27 mouse cellular contexts compared by ENCODE assay signal in the genomic region with DNA sequence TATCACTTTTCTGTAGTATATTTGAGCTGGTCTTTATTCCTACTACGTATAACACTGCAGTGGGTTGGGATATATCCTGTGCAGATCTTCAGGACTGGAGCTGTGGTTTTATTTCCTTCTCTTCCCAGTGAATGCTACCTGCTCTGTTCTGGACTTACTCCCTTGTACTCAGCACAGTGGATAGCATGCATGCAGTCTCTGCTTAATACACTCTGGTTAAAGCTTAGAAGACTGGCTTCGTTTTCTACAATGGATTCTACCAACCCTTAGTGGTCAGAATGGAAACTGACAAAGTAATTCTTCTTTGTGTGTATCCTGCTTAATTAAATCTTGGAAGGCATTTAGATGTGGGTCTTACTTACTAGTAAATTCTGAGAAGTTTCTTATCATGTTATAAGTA.
DNase-seq lines count a peak whose midpoint lies in the region; ATAC-seq and TF ChIP-seq lines count a peak whose summit lies in the region.
"Had no signal": no experiment of that assay in that cellular context is flagged by ENCODE, and none has a peak within 500 bp of the region (broad histone marks: within the 10 kb centered on the region; RNA-seq: fewer than 3 reads in every experiment).

No protein-coding gene starts in this region.

- DNase-seq in forebrain, embryonic 11.5 days (ENCODE audit: low spot score): no peak
- DNase-seq in forebrain, postnatal 0 days: no peak
- no peak for DNase-seq in midbrain, postnatal 0 days (ENCODE audit: low spot score)
- DNase-seq in adrenal gland, postnatal 25 days: no peak
- DNase-seq: adrenal gland, adult 8-10 months; adrenal gland, postnatal 36 days; cerebellum, adult 11 months; cerebellum, adult 2 months; cerebellum, adult 9-11 months; cerebellum, postnatal 25 days; gastrocnemius, adult 2 months; gastrocnemius, postnatal 14 days; heart, adult 18-20 months; heart, postnatal 10 days; heart, postnatal 36 days; kidney, adult 11 months had no signal

- no peak overlapping the region for H3K27ac ChIP-seq in forebrain, embryonic 11.5 days (ENCODE audit: low read depth, low read length)
- no peak overlapping the region for H3K27ac ChIP-seq in forebrain, postnatal 0 days (ENCODE audit: low read depth, low read length)
- no peak overlapping the region for H3K27ac ChIP-seq in midbrain, postnatal 0 days (ENCODE audit: low read depth, low read length)
- no peak overlapping the region for H3K27ac ChIP-seq in midbrain, embryonic 16.5 days (ENCODE audit: low read length)
- H3K27ac ChIP-seq in forebrain, embryonic 15.5 days (replicated peaks): no peak overlapping the region
- H3K27ac ChIP-seq: embryonic facial prominence, embryonic 12.5 days; embryonic facial prominence, embryonic 15.5 days; gastrocnemius, adult 2 months; heart, embryonic 15.5 days; hindbrain, embryonic 10.5 days; hindbrain, embryonic 13.5 days; intestine, embryonic 15.5 days had no signal

- no peaks in the 10 kb centered on the region for H3K9me3 ChIP-seq in forebrain, embryonic 11.5 days (ENCODE audit: control insufficient read depth, low read length)
- H3K9me3 ChIP-seq in forebrain, postnatal 0 days (ENCODE audit: low read length): no peaks in the 10 kb centered on the region
- H3K9me3 ChIP-seq in midbrain, postnatal 0 days (ENCODE audit: low read length): no peaks in the 10 kb centered on the region
- H3K9me3 ChIP-seq in midbrain, embryonic 16.5 days (replicated peaks; ENCODE audit: control insufficient read depth, low read length, poor library complexity, severe bottlenecking): no peaks in the 10 kb centered on the region
- H3K9me3 ChIP-seq in forebrain, embryonic 15.5 days: no peaks in the 10 kb centered on the region
- H3K9me3 ChIP-seq: embryonic facial prominence, embryonic 12.5 days; embryonic facial prominence, embryonic 15.5 days; heart, embryonic 12.5 days; heart, embryonic 15.5 days; hindbrain, embryonic 10.5 days; hindbrain, embryonic 13.5 days; intestine, embryonic 15.5 days had no signal

- H3K36me3 ChIP-seq in forebrain, embryonic 11.5 days (ENCODE audit: control insufficient read depth, insufficient read depth, low read length): no peaks in the 10 kb centered on the region
- no peaks in the 10 kb centered on the region for H3K36me3 ChIP-seq in forebrain, postnatal 0 days (ENCODE audit: insufficient read depth)
- no peaks in the 10 kb centered on the region for H3K36me3 ChIP-seq in midbrain, postnatal 0 days (ENCODE audit: insufficient read depth, low read length)
- no peaks in the 10 kb centered on the region for H3K36me3 ChIP-seq in midbrain, embryonic 16.5 days (ENCODE audit: control insufficient read depth, insufficient read depth, low read length)
- no peaks in the 10 kb centered on the region for H3K36me3 ChIP-seq in forebrain, embryonic 15.5 days
- H3K36me3 ChIP-seq: embryonic facial prominence, embryonic 12.5 days; embryonic facial prominence, embryonic 15.5 days; heart, embryonic 12.5 days; heart, embryonic 15.5 days; hindbrain, embryonic 10.5 days; hindbrain, embryonic 13.5 days; intestine, embryonic 15.5 days had no signal

- H3K27me3 ChIP-seq in forebrain, embryonic 11.5 days (ENCODE audit: control insufficient read depth, insufficient read depth, low read length): no peaks in the 10 kb centered on the region
- H3K27me3 ChIP-seq in forebrain, postnatal 0 days (ENCODE audit: insufficient read depth, low read length): no peaks in the 10 kb centered on the region
- no peaks in the 10 kb centered on the region for H3K27me3 ChIP-seq in midbrain, postnatal 0 days (ENCODE audit: insufficient read depth, low read length)
- H3K27me3 ChIP-seq in midbrain, embryonic 16.5 days (ENCODE audit: control insufficient read depth, insufficient read depth, low read depth, low read length): no peaks in the 10 kb centered on the region
- H3K27me3 ChIP-seq in forebrain, embryonic 15.5 days: no peaks in the 10 kb centered on the region
- H3K27me3 ChIP-seq: embryonic facial prominence, embryonic 12.5 days; embryonic facial prominence, embryonic 15.5 days; heart, embryonic 12.5 days; heart, embryonic 15.5 days; hindbrain, embryonic 13.5 days; intestine, embryonic 15.5 days had no signal

- 0 out of 2 replicates have a peak, but pooled peaks have one; percentile 14 for ATAC-seq in forebrain, embryonic 11.5 days (replicated peaks; ENCODE audit: low FRiP score)
- ATAC-seq in forebrain, postnatal 0 days: no peak
- ATAC-seq in midbrain, postnatal 0 days (ENCODE audit: low FRiP score): peak; percentile 13; the same call in 1 of the 2 replicates
- no peak for ATAC-seq in midbrain, embryonic 16.5 days
- peak; percentile 41; the same call in 1 of the 2 replicates for ATAC-seq in forebrain, embryonic 15.5 days (replicated peaks)
- ATAC-seq: activated CD4-positive, CD25-positive, alpha-beta regulatory T cell, adult 4 months; hindbrain, embryonic 16.5 days; intestine, embryonic 15.5 days had no signal

- 62% methylated on average over 2 of the region's 2 CpGs for WGBS in forebrain, embryonic 11.5 days
- 42% methylated on average over 2 of the region's 2 CpGs for WGBS in forebrain, postnatal 0 days
- 72% methylated on average over 2 of the region's 2 CpGs for WGBS in midbrain, postnatal 0 days
- WGBS in midbrain, embryonic 16.5 days: 83% methylated on average over 2 of the region's 2 CpGs
- 47% methylated on average over 2 of the region's 2 CpGs for WGBS in forebrain, embryonic 15.5 days

- no peaks in the 10 kb centered on the region for H3K4me1 ChIP-seq in forebrain, embryonic 11.5 days (replicated peaks; ENCODE audit: control insufficient read depth, insufficient read depth, low read length)
- H3K4me1 ChIP-seq in forebrain, postnatal 0 days (ENCODE audit: insufficient read depth): no peaks in the 10 kb centered on the region
- no peaks in the 10 kb centered on the region for H3K4me1 ChIP-seq in midbrain, postnatal 0 days (ENCODE audit: insufficient read depth, low read length)
- no peaks in the 10 kb centered on the region; the same call in 1 of the 2 replicates for H3K4me1 ChIP-seq in midbrain, embryonic 16.5 days (ENCODE audit: control insufficient read depth, insufficient read depth, low read length)
- H3K4me1 ChIP-seq in forebrain, embryonic 15.5 days: peaks cover 14% of the 10 kb centered on the region
- H3K4me1 ChIP-seq: embryonic facial prominence, embryonic 12.5 days; embryonic facial prominence, embryonic 15.5 days; heart, embryonic 12.5 days; heart, embryonic 15.5 days; intestine, embryonic 15.5 days had no signal

- no peak for TF ChIP-seq CTCF in forebrain, postnatal 0 days (IDR thresholded peaks at IDR 0.05; ENCODE audit: low read depth)
- TF ChIP-seq CTCF in midbrain, postnatal 0 days (IDR thresholded peaks at IDR 0.05): no peak

- no peak overlapping the region for H3K4me3 ChIP-seq in forebrain, embryonic 11.5 days (ENCODE audit: low read depth, low read length)
- H3K4me3 ChIP-seq in forebrain, postnatal 0 days (ENCODE audit: low read depth, low read length): no peak overlapping the region
- no peak overlapping the region for H3K4me3 ChIP-seq in midbrain, postnatal 0 days (ENCODE audit: low read depth, low read length)
- no peak overlapping the region for H3K4me3 ChIP-seq in midbrain, embryonic 16.5 days (ENCODE audit: low read depth, low read length)
- H3K4me3 ChIP-seq in forebrain, embryonic 15.5 days: no peak overlapping the region
- H3K4me3 ChIP-seq: embryonic facial prominence, embryonic 12.5 days; embryonic facial prominence, embryonic 15.5 days; gastrocnemius, adult 2 months; heart, embryonic 12.5 days; heart, embryonic 15.5 days; hindbrain, embryonic 10.5 days; hindbrain, embryonic 13.5 days; intestine, embryonic 15.5 days had no signal

- no peak overlapping the region for H3K4me2 ChIP-seq in forebrain, embryonic 11.5 days (ENCODE audit: low read depth, low read length, severe bottlenecking)
- no peak overlapping the region for H3K4me2 ChIP-seq in forebrain, postnatal 0 days (ENCODE audit: low read depth)
- H3K4me2 ChIP-seq in midbrain, postnatal 0 days (ENCODE audit: low read depth, low read length, poor library complexity, severe bottlenecking): no peak overlapping the region
- H3K4me2 ChIP-seq in midbrain, embryonic 16.5 days (ENCODE audit: low read length): no peak overlapping the region
- H3K4me2 ChIP-seq in forebrain, embryonic 15.5 days (replicated peaks): no peak overlapping the region
- H3K4me2 ChIP-seq: embryonic facial prominence, embryonic 12.5 days; embryonic facial prominence, embryonic 15.5 days; heart, embryonic 12.5 days; heart, embryonic 15.5 days; hindbrain, embryonic 13.5 days; intestine, embryonic 15.5 days had no signal

- H3K9ac ChIP-seq in forebrain, embryonic 11.5 days (ENCODE audit: low read length): no peak overlapping the region
- no peak overlapping the region for H3K9ac ChIP-seq in forebrain, postnatal 0 days
- no peak overlapping the region for H3K9ac ChIP-seq in midbrain, postnatal 0 days (replicated peaks; ENCODE audit: low read length, poor library complexity, severe bottlenecking)
- no peak overlapping the region for H3K9ac ChIP-seq in midbrain, embryonic 16.5 days (ENCODE audit: low read depth, low read length)
- H3K9ac ChIP-seq in forebrain, embryonic 15.5 days (replicated peaks): no peak overlapping the region
- H3K9ac ChIP-seq: embryonic facial prominence, embryonic 12.5 days; embryonic facial prominence, embryonic 15.5 days; heart, embryonic 12.5 days; heart, embryonic 15.5 days; hindbrain, embryonic 13.5 days; intestine, embryonic 15.5 days had no signal

Comparison
In these comparisons a context has a peak if more than half of its experiments do, and no peak if none do; other contexts are left out.
1. ATAC-seq: peak in forebrain, embryonic 11.5 days (single experiment), midbrain, postnatal 0 days (single experiment) and forebrain, embryonic 15.5 days (single experiment); none in forebrain, postnatal 0 days (single experiment) and midbrain, embryonic 16.5 days (single experiment).